12 mouse cellular contexts compared by ENCODE assay signal in the genomic region with DNA sequence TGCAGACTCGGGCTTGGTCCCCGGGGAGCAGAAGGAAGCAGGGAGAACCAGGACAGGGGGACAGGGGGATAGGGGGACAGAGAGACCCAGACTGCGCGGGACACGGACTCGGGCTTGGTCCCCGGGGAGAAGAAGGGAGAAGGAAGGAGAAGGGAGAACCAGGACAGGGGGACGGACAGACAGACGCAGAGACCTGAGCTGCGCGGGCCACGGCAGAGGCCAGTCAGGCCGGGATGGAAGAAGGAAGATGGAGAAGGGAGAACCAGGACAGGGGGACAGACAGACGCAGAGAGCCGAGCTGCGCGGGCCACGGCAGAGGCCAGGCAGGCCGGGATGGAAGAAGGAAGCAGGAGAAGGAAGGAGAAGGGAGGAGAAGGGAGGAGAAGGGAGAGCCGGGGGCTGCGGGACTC. TPM values are rescaled to one million over a fixed set of nuclear protein-coding genes. Genes with fewer than 3 reads are reported as not detected.
DNase-seq lines count a peak whose midpoint lies in the region; ATAC-seq lines count a peak whose summit lies in the region.
"Had no signal": no experiment of that assay in that cellular context is flagged by ENCODE, and none has a peak within 500 bp of the region (broad histone marks: within the 10 kb centered on the region; RNA-seq: fewer than 3 reads in every experiment).

No protein-coding gene starts in this region.

- peaks cover 36% of the 10 kb centered on the region for H3K9me3 ChIP-seq in heart, embryonic 15.5 days (replicated peaks)
- peaks cover 53% of the 10 kb centered on the region for H3K9me3 ChIP-seq in midbrain, embryonic 12.5 days
- H3K9me3 ChIP-seq in midbrain, embryonic 16.5 days (replicated peaks; ENCODE audit: control insufficient read depth, low read length, poor library complexity, severe bottlenecking): peaks cover 40% of the 10 kb centered on the region

- H3K4me3 ChIP-seq in heart, embryonic 15.5 days: peak overlapping the region; percentile 32; the same call in 1 of the 2 replicates
- no peak overlapping the region for H3K4me3 ChIP-seq in midbrain, embryonic 12.5 days
- no peak overlapping the region for H3K4me3 ChIP-seq in midbrain, embryonic 16.5 days (ENCODE audit: low read depth, low read length)

- no peaks in the 10 kb centered on the region for H3K4me1 ChIP-seq in heart, embryonic 15.5 days (replicated peaks)
- no peaks in the 10 kb centered on the region for H3K4me1 ChIP-seq in midbrain, embryonic 12.5 days
- no peaks in the 10 kb centered on the region for H3K4me1 ChIP-seq in midbrain, embryonic 16.5 days (ENCODE audit: control insufficient read depth, insufficient read depth, low read length)
- H3K4me1 ChIP-seq: embryonic facial prominence, embryonic 13.5 days; lung, embryonic 15.5 days had no signal

- peaks cover 34% of the 10 kb centered on the region for H3K36me3 ChIP-seq in heart, embryonic 15.5 days
- peaks cover 47% of the 10 kb centered on the region for H3K36me3 ChIP-seq in midbrain, embryonic 12.5 days
- H3K36me3 ChIP-seq in midbrain, embryonic 16.5 days (ENCODE audit: control insufficient read depth, insufficient read depth, low read length): peaks cover 17% of the 10 kb centered on the region

- H3K4me2 ChIP-seq in heart, embryonic 15.5 days: no peak overlapping the region
- no peak overlapping the region for H3K4me2 ChIP-seq in midbrain, embryonic 12.5 days (replicated peaks)
- no peak overlapping the region for H3K4me2 ChIP-seq in midbrain, embryonic 16.5 days (ENCODE audit: low read length)

- no peak for ATAC-seq in heart, embryonic 15.5 days (replicated peaks; ENCODE audit: insufficient number of reproducible peaks, insufficient read depth, low FRiP score, low read depth)
- ATAC-seq in midbrain, embryonic 12.5 days (ENCODE audit: low FRiP score, low read depth): no peak
- no peak for ATAC-seq in midbrain, embryonic 16.5 days
- ATAC-seq in megakaryocyte-erythroid progenitor cell, adult 5-6 weeks (replicated peaks; ENCODE audit: low FRiP score, low TSS enrichment, poor library complexity, severe bottlenecking): no peak

- no peak overlapping the region for H3K9ac ChIP-seq in heart, embryonic 15.5 days
- H3K9ac ChIP-seq in midbrain, embryonic 12.5 days (replicated peaks): no peak overlapping the region
- H3K9ac ChIP-seq in midbrain, embryonic 16.5 days (ENCODE audit: low read depth, low read length): no peak overlapping the region
- H3K9ac ChIP-seq: embryonic facial prominence, embryonic 13.5 days; lung, embryonic 15.5 days had no signal

- H3K27me3 ChIP-seq in heart, embryonic 15.5 days: no peaks in the 10 kb centered on the region
- H3K27me3 ChIP-seq in midbrain, embryonic 12.5 days: no peaks in the 10 kb centered on the region
- no peaks in the 10 kb centered on the region for H3K27me3 ChIP-seq in midbrain, embryonic 16.5 days (ENCODE audit: control insufficient read depth, insufficient read depth, low read depth, low read length)
- H3K27me3 ChIP-seq: embryonic facial prominence, embryonic 13.5 days; lung, embryonic 15.5 days; Patski had no signal

- WGBS in heart, embryonic 15.5 days: no CpG with 5 or more reads among the region's 21 CpGs
- 62% methylated on average over 3 of the region's 21 CpGs for WGBS in midbrain, embryonic 12.5 days
- 87% methylated on average over 2 of the region's 21 CpGs for WGBS in midbrain, embryonic 16.5 days

- DNase-seq in heart, adult 11 months: no peak
- DNase-seq in MN1 (ENCODE audit: low spot score): peak; percentile 58
- peak; percentile 26 for DNase-seq in gastrocnemius, postnatal 25 days
- DNase-seq in lung, postnatal 4 days: no peak

- H3K27ac ChIP-seq in heart, embryonic 15.5 days: peak overlapping the region; percentile 46; the same call in 1 of the 2 replicates
- H3K27ac ChIP-seq in midbrain, embryonic 12.5 days (replicated peaks): peak overlapping the region; percentile 58; the same call in 1 of the 2 replicates
- no peak overlapping the region; the same call in 1 of the 2 replicates for H3K27ac ChIP-seq in midbrain, embryonic 16.5 days (ENCODE audit: low read length)

RNA-seq across cellular contexts. Expression of gene Gm21860, which starts 10.8 kb away (rescaled TPM):
- not detected in 2 replicates for polyA plus RNA-seq in heart, embryonic 15.5 days (2015; fragmentation: Nextera tagmentation; extraction: Ambion mirVana)
- polyA plus RNA-seq in midbrain, embryonic 12.5 days (2016; fragmentation: Nextera tagmentation; extraction: Ambion mirVana): not detected in 2 replicates
- polyA plus RNA-seq in midbrain, embryonic 16.5 days (2015; fragmentation: Nextera tagmentation; extraction: Ambion mirVana): not detected in 2 replicates
- not detected for total RNA-seq in gastrocnemius, postnatal 25 days (2021)
- total RNA-seq in megakaryocyte-erythroid progenitor cell, adult 5-6 weeks (2014; fragmentation: Nextera tagmentation): not detected in 2 replicates
- total RNA-seq in megakaryocyte-erythroid progenitor cell, adult 5-6 weeks (2017): not detected in 2 replicates
- total RNA-seq: heart, adult 8-10 months had no signal
- polyA plus RNA-seq: embryonic facial prominence, embryonic 13.5 days; lung, embryonic 15.5 days; Patski had no signal

RNA-seq across cellular contexts. Expression of gene Gm47283, which starts 40.7 kb away (rescaled TPM):
- not detected in 2 replicates for polyA plus RNA-seq in heart, embryonic 15.5 days (2015; fragmentation: Nextera tagmentation; extraction: Ambion mirVana)
- not detected in 2 replicates for polyA plus RNA-seq in midbrain, embryonic 12.5 days (2016; fragmentation: Nextera tagmentation; extraction: Ambion mirVana)
- not detected in 2 replicates for polyA plus RNA-seq in midbrain, embryonic 16.5 days (2015; fragmentation: Nextera tagmentation; extraction: Ambion mirVana)
- not detected for total RNA-seq in gastrocnemius, postnatal 25 days (2021)
- total RNA-seq in megakaryocyte-erythroid progenitor cell, adult 5-6 weeks (2014; fragmentation: Nextera tagmentation): not detected in 2 replicates
- total RNA-seq in megakaryocyte-erythroid progenitor cell, adult 5-6 weeks (2017): not detected in 2 replicates
- total RNA-seq: heart, adult 8-10 months had no signal
- polyA plus RNA-seq: embryonic facial prominence, embryonic 13.5 days; lung, embryonic 15.5 days; Patski had no signal

Comparison
In these comparisons a context has a peak if more than half of its experiments do, and no peak if none do; other contexts are left out.
1. DNase-seq: peak in MN1 (single experiment) and gastrocnemius, postnatal 25 days (single experiment); none in heart, adult 11 months (single experiment) and lung, postnatal 4 days (0 of 2).